In genomic region chr1:87621858-87622279, GRCm38 (mm10) we compare ENCODE assay signal across 9 mouse cellular contexts. TPM values are rescaled to one million over a fixed set of nuclear protein-coding genes. Genes with fewer than 3 reads are reported as not detected.
DNase-seq lines count a peak whose midpoint lies in the region; ATAC-seq and TF ChIP-seq lines count a peak whose summit lies in the region.
"Had no signal": no experiment of that assay in that cellular context is flagged by ENCODE, and none has a peak within 500 bp of the region (broad histone marks: within the 10 kb centered on the region; RNA-seq: fewer than 3 reads in every experiment).

No protein-coding gene starts in this region.

- H3K27ac ChIP-seq in hindbrain, embryonic 16.5 days (ENCODE audit: low read depth, low read length) = no peak overlapping the region
- no peak overlapping the region for H3K27ac ChIP-seq in hindbrain, embryonic 12.5 days
- H3K27ac ChIP-seq in spleen, adult 2 months (ENCODE audit: insufficient read depth, low read length) = peak overlapping the region; percentile 97
- H3K27ac ChIP-seq in left cerebral cortex, adult 2 months = peak overlapping the region; percentile 21; the same call in 1 of the 2 replicates
- H3K27ac ChIP-seq in midbrain, embryonic 10.5 days (replicated peaks) = no peak overlapping the region

- peak; percentile 87 for ATAC-seq in hindbrain, embryonic 16.5 days
- no peak for ATAC-seq in hindbrain, embryonic 12.5 days (ENCODE audit: low FRiP score)
- no peak for ATAC-seq in granulocyte monocyte progenitor cell, adult 5-6 weeks (replicated peaks; ENCODE audit: poor library complexity, severe bottlenecking)

- no peak for TF ChIP-seq CTCF in spleen, adult 2 months (IDR thresholded peaks at IDR 0.05; ENCODE audit: extremely low read depth, insufficient read depth, insufficient read length, insufficient replicate concordance)
- TF ChIP-seq CTCF in left cerebral cortex, adult 2 months (IDR thresholded peaks at IDR 0.05) = no peak

- no peaks in the 10 kb centered on the region for H3K27me3 ChIP-seq in hindbrain, embryonic 16.5 days (replicated peaks; ENCODE audit: control insufficient read depth, insufficient read depth, low read length)
- no peaks in the 10 kb centered on the region for H3K27me3 ChIP-seq in hindbrain, embryonic 12.5 days
- H3K27me3 ChIP-seq in spleen, adult 2 months (ENCODE audit: control insufficient read depth, insufficient read depth, low read length) = no peaks in the 10 kb centered on the region
- H3K27me3 ChIP-seq in midbrain, embryonic 10.5 days (ENCODE audit: low read depth, poor library complexity, severe bottlenecking) = no peaks in the 10 kb centered on the region

- no peak overlapping the region for H3K4me3 ChIP-seq in hindbrain, embryonic 16.5 days (ENCODE audit: low read length)
- H3K4me3 ChIP-seq in hindbrain, embryonic 12.5 days = no peak overlapping the region
- peak overlapping the region; percentile 84 for H3K4me3 ChIP-seq in spleen, adult 2 months (ENCODE audit: extremely low read depth, insufficient read depth, insufficient read length)
- no peak overlapping the region for H3K4me3 ChIP-seq in left cerebral cortex, adult 2 months
- H3K4me3 ChIP-seq in midbrain, embryonic 10.5 days = no peak overlapping the region

- intact Hi-C loops in left cerebral cortex, adult 2 months (cut with DNase I) = no loop called here

- no peaks in the 10 kb centered on the region for H3K36me3 ChIP-seq in hindbrain, embryonic 16.5 days (ENCODE audit: control insufficient read depth, insufficient read depth, low read length)
- no peaks in the 10 kb centered on the region for H3K36me3 ChIP-seq in hindbrain, embryonic 12.5 days
- peaks cover 4% of the 10 kb centered on the region; the same call in 1 of the 2 replicates for H3K36me3 ChIP-seq in spleen, adult 2 months (ENCODE audit: control insufficient read depth, insufficient read depth, low read length)
- H3K36me3 ChIP-seq in midbrain, embryonic 10.5 days = no peaks in the 10 kb centered on the region

- DNase-seq in spleen, adult 2 months (ENCODE audit: low read depth in 1 of 2, low spot score in 2 of 2) = peak in 1 of 2 experiments; percentile 54
- DNase-seq in spleen, adult 12 weeks (ENCODE audit: low spot score) = no peak
- peak in 1 of 2 experiments; percentile 50 for DNase-seq in left cerebral cortex, adult 2 months (ENCODE audit: extremely low spot score in 1 of 2, low spot score in 2 of 2)
- peak; percentile 66 for DNase-seq in thymus, postnatal 4 days
- no peak for DNase-seq in midbrain, embryonic 10.5 days (ENCODE audit: low spot score)

- H3K4me1 ChIP-seq in hindbrain, embryonic 16.5 days (ENCODE audit: control insufficient read depth, insufficient read depth, low read depth, low read length) = no peaks in the 10 kb centered on the region
- H3K4me1 ChIP-seq in hindbrain, embryonic 12.5 days = no peaks in the 10 kb centered on the region; the same call in 1 of the 2 replicates
- peaks cover 41% of the 10 kb centered on the region; the same call in 1 of the 2 replicates for H3K4me1 ChIP-seq in spleen, adult 2 months (ENCODE audit: control insufficient read depth, insufficient read depth, insufficient read length)
- no peaks in the 10 kb centered on the region for H3K4me1 ChIP-seq in midbrain, embryonic 10.5 days

- no peak overlapping the region for H3K9ac ChIP-seq in hindbrain, embryonic 16.5 days (ENCODE audit: low read depth, low read length)
- H3K9ac ChIP-seq in hindbrain, embryonic 12.5 days = no peak overlapping the region

- no peak overlapping the region for H3K4me2 ChIP-seq in hindbrain, embryonic 16.5 days (ENCODE audit: low read length)
- H3K4me2 ChIP-seq in hindbrain, embryonic 12.5 days (replicated peaks) = no peak overlapping the region

- no peaks in the 10 kb centered on the region for H3K9me3 ChIP-seq in hindbrain, embryonic 16.5 days (ENCODE audit: control insufficient read depth, low read length)
- H3K9me3 ChIP-seq in hindbrain, embryonic 12.5 days (replicated peaks) = no peaks in the 10 kb centered on the region
- no peaks in the 10 kb centered on the region for H3K9me3 ChIP-seq in midbrain, embryonic 10.5 days (replicated peaks)

- 36% methylated on average over 3 of the region's 3 CpGs for WGBS in hindbrain, embryonic 16.5 days
- WGBS in hindbrain, embryonic 12.5 days = 69% methylated on average over 3 of the region's 3 CpGs
- 3% methylated on average over 3 of the region's 3 CpGs for WGBS in spleen, adult 2 months
- WGBS in midbrain, embryonic 10.5 days = 87% methylated on average over 3 of the region's 3 CpGs

- TF ChIP-seq POLR2A in spleen, adult 2 months (IDR thresholded peaks at IDR 0.05; ENCODE audit: low read depth, low read length) = no peak

RNA-seq across cellular contexts. Expression of gene Inpp5d, which starts 1.8 kb away (rescaled TPM):
- 3.2 and 3.7 TPM in 2 replicates for polyA plus RNA-seq in hindbrain, embryonic 16.5 days (2015; fragmentation: Nextera tagmentation; extraction: Ambion mirVana)
- 4.9 and 5.5 TPM in 2 replicates for polyA plus RNA-seq in hindbrain, embryonic 12.5 days (2016; fragmentation: Nextera tagmentation; extraction: Ambion mirVana)
- polyA plus RNA-seq in spleen, adult 2 months (2012; rRNA removed) = 204 and 282 TPM in 2 replicates
- total RNA-seq in left cerebral cortex, adult 2 months (2021) = 10 to 100 TPM; 16.7 to 20.1 TPM
- polyA plus RNA-seq in midbrain, embryonic 10.5 days (2016; fragmentation: Nextera tagmentation; extraction: Ambion mirVana) = 3.3 and 3.6 TPM in 2 replicates
- 104 and 179 TPM in 2 replicates for total RNA-seq in granulocyte monocyte progenitor cell, adult 5-6 weeks (2014; fragmentation: Nextera tagmentation)
- 52.2 and 73.5 TPM in 2 replicates for total RNA-seq in granulocyte monocyte progenitor cell, adult 5-6 weeks (2017)

RNA-seq across cellular contexts. Expression of gene Ngef, which starts 48.2 kb away (rescaled TPM):
- polyA plus RNA-seq in hindbrain, embryonic 16.5 days (2015; fragmentation: Nextera tagmentation; extraction: Ambion mirVana) = 28.9 and 29.9 TPM in 2 replicates
- polyA plus RNA-seq in hindbrain, embryonic 12.5 days (2016; fragmentation: Nextera tagmentation; extraction: Ambion mirVana) = 4.8 and 5.9 TPM in 2 replicates
- polyA plus RNA-seq in spleen, adult 2 months (2012; rRNA removed) = 0.09 and 0.22 TPM in 2 replicates
- 100 to 1,000 TPM; 347 to 364 TPM for total RNA-seq in left cerebral cortex, adult 2 months (2021)
- polyA plus RNA-seq in midbrain, embryonic 10.5 days (2016; fragmentation: Nextera tagmentation; extraction: Ambion mirVana) = 5.2 and 7.4 TPM in 2 replicates
- total RNA-seq in granulocyte monocyte progenitor cell, adult 5-6 weeks (2014; fragmentation: Nextera tagmentation) = not detected in 2 replicates
- total RNA-seq in granulocyte monocyte progenitor cell, adult 5-6 weeks (2017) = not detected in 2 replicates
- total RNA-seq: hematopoietic stem cell, adult 5-6 weeks had no signal

Comparison
In these comparisons a context has a peak if more than half of its experiments do, and no peak if none do; other contexts are left out.
1. H3K27ac ChIP-seq: peak in spleen, adult 2 months (single experiment) and left cerebral cortex, adult 2 months (single experiment); none in hindbrain, embryonic 16.5 days (single experiment), hindbrain, embryonic 12.5 days (single experiment) and midbrain, embryonic 10.5 days (single experiment).
2. RNA of gene Inpp5d, which starts 1.8 kb away (polyA plus RNA-seq): 204 to 282 TPM in spleen, adult 2 months; 4.9 to 5.5 TPM in hindbrain, embryonic 12.5 days, 3.3 to 3.6 TPM in midbrain, embryonic 10.5 days and 3.2 to 3.7 TPM in hindbrain, embryonic 16.5 days; every median in the first group is over 10 times any median in the second.